Mouse (Mus musculus) heart, adult 9 months (tissue): ENCODE data around the gene Ndufs4.
"Not testable (repeated sequence)": the region's sequence is repeated elsewhere in the genome, so short reads cannot be mapped to it uniquely, and the experiment has no call there.

ENCODE experiments used
- DNase-seq, 2 experiments: peaks; one replicate each; pipeline ENCODE4 v3.0.0; 2022; ENCODE audit warnings: low spot score in 2 of 2

Ndufs4 gene

GRCm38 (mm10) chr13:114343001-114343400 lies 45.1 kb downstream of the Ndufs4 start:
- DNase-seq, result no peak

- DNase-seq, result no peak
Observed at GRCm38 (mm10) chr13:114319835-114320389, 68.1 kb downstream of the Ndufs4 start.

GRCm38 (mm10) chr13:114319136-114319535 lies 68.9 kb downstream of the Ndufs4 start:
- no peak for DNase-seq

GRCm38 (mm10) chr13:114315374-114315773 lies 72.7 kb downstream of the Ndufs4 start:
- DNase-seq, result no peak

GRCm38 (mm10) chr13:114314953-114315352 lies 73.1 kb downstream of the Ndufs4 start:
- DNase-seq, result no peak

GRCm38 (mm10) chr13:114310591-114310990 lies 77.5 kb downstream of the Ndufs4 start:
- DNase-seq, result no peak

GRCm38 (mm10) chr13:114304684-114305083 lies 83.4 kb downstream of the Ndufs4 start:
- no peak for DNase-seq

- no peak for DNase-seq
Observed at GRCm38 (mm10) chr13:114303466-114304175, 84.4 kb downstream of the Ndufs4 start.

- DNase-seq, result no peak
Observed at GRCm38 (mm10) chr13:114297761-114298160, 90.3 kb downstream of the Ndufs4 start.

- peak; percentile 10 to 23 for DNase-seq
Observed at GRCm38 (mm10) chr13:114296556-114296955, 91.5 kb downstream of the Ndufs4 start.

- DNase-seq, result no peak
Observed at GRCm38 (mm10) chr13:114289411-114289810, 98.6 kb downstream of the Ndufs4 start.

GRCm38 (mm10) chr13:114288511-114288910 lies 99.5 kb downstream of the Ndufs4 start:
- peak in 1 of 2 experiments; percentile 16 for DNase-seq

- DNase-seq, result not testable (repeated sequence)
Observed at GRCm38 (mm10) chr13:114278690-114279089, 109.4 kb downstream of the Ndufs4 start.

- no peak for DNase-seq
Observed at GRCm38 (mm10) chr13:114277277-114277676, 110.8 kb downstream of the Ndufs4 start.

- DNase-seq, result no peak
Observed at GRCm38 (mm10) chr13:114271410-114272105, 116.5 kb downstream of the Ndufs4 start.

GRCm38 (mm10) chr13:114267741-114268140 lies 120.3 kb downstream of the Ndufs4 start:
- no peak for DNase-seq

- no peak for DNase-seq
Observed at GRCm38 (mm10) chr13:114260486-114261205, 127.4 kb downstream of the Ndufs4 start.

- no peak for DNase-seq
Observed at GRCm38 (mm10) chr13:114254697-114255096, 133.4 kb downstream of the Ndufs4 start.
